Mouse (Mus musculus) thymus, adult 2 months (tissue): ENCODE data around the gene Ppfia4.

Experiments used
- CTCF ChIP-seq: fragments of 200-500 bp; IDR thresholded peaks from 2 replicates; pipeline ENCODE4 v1.5.1; 2012; ENCODE audit warnings: mild to moderate bottlenecking, control low read depth, low read length, moderate library complexity, borderline replicate concordance; ENCODE audit not compliant: control insufficient read depth, poor library complexity, insufficient read depth; ENCODE audit errors: extremely low read depth
- POLR2A ChIP-seq: fragments of 200-500 bp; IDR thresholded peaks from 2 replicates; pipeline ENCODE4 v1.6.1; 2012; ENCODE audit warnings: mild to moderate bottlenecking, low read length, control low read depth, moderate library complexity; ENCODE audit not compliant: control insufficient read depth, poor library complexity, insufficient read depth; ENCODE audit errors: extremely low read depth

GRCm38 (mm10) chr1:134326841-134327346 is 5.8 kb downstream of the Ppfia4 start:
- no peak for TF ChIP-seq CTCF
- no peak for TF ChIP-seq POLR2A
